In the genomic region with DNA sequence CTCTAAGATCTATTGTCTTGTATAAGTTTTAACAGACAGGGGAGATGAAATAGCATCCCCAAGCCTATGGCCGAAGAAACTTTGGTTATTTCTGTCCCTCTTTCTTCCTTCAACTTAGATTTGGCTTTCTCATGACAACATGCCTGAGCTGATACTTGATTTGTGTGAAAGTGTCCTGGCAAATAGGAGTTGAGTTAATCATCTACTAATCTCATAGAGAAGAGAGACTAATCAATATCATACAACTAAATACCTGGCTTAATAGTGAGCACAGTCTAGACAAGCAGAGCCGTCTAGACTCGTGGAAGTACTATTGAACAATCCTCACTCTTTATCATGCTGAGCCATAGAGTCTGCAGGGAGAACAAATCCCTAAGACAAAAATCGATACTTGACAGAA, we compare ENCODE assay signal across 30 mouse cellular contexts.
"Had no signal": no experiment of that assay in that cellular context is flagged by ENCODE, and none has a peak within 500 bp of the region (broad histone marks: within the 10 kb centered on the region; RNA-seq: fewer than 3 reads in every experiment).

No protein-coding gene starts in this region.

- H3K9me3 ChIP-seq: limb, embryonic 10.5 days; limb, embryonic 12.5 days; limb, embryonic 13.5 days; limb, embryonic 15.5 days; liver, embryonic 12.5 days; liver, embryonic 13.5 days; liver, embryonic 15.5 days; lung, embryonic 15.5 days; megakaryocyte, embryonic 14.5 days; midbrain, embryonic 10.5 days; midbrain, embryonic 12.5 days; midbrain, embryonic 13.5 days; midbrain, embryonic 15.5 days; neural tube, embryonic 12.5 days had no signal

- H3K4me2 ChIP-seq: limb, embryonic 12.5 days; limb, embryonic 13.5 days; limb, embryonic 15.5 days; liver, embryonic 12.5 days; liver, embryonic 13.5 days; liver, embryonic 15.5 days; lung, embryonic 14.5 days; lung, embryonic 15.5 days; midbrain, embryonic 11.5 days; midbrain, embryonic 12.5 days; midbrain, embryonic 13.5 days; midbrain, embryonic 15.5 days; neural tube, embryonic 12.5 days had no signal

- ATAC-seq: liver, embryonic 12.5 days; lung, postnatal 0 days; midbrain, embryonic 13.5 days; midbrain, embryonic 15.5 days; midbrain, embryonic 16.5 days had no signal

- H3K27ac ChIP-seq: left cerebral cortex, adult 2 months; limb, embryonic 10.5 days; limb, embryonic 12.5 days; limb, embryonic 13.5 days; limb, embryonic 15.5 days; liver, embryonic 12.5 days; liver, embryonic 13.5 days; liver, embryonic 14.5 days; liver, embryonic 15.5 days; lung, embryonic 15.5 days; macrophage; midbrain, embryonic 10.5 days; midbrain, embryonic 12.5 days; midbrain, embryonic 13.5 days; midbrain, embryonic 15.5 days; neural tube, embryonic 12.5 days had no signal

- H3K36me3 ChIP-seq: limb, embryonic 10.5 days; limb, embryonic 12.5 days; limb, embryonic 13.5 days; limb, embryonic 15.5 days; liver, embryonic 12.5 days; liver, embryonic 13.5 days; liver, embryonic 15.5 days; lung, embryonic 15.5 days; midbrain, embryonic 10.5 days; midbrain, embryonic 12.5 days; midbrain, embryonic 13.5 days; midbrain, embryonic 15.5 days; neural tube, embryonic 12.5 days had no signal

- DNase-seq: left cerebral cortex, postnatal 4 days; liver, embryonic 13.5 days; lung, adult 18-20 months; lung, adult 2 months; lung, embryonic 14.5 days; lung, postnatal 10 days; lung, postnatal 14 days; lung, postnatal 36 days; lung, postnatal 4 days; midbrain, embryonic 14.5 days had no signal

- H3K4me3 ChIP-seq: left cerebral cortex, adult 2 months; limb, embryonic 10.5 days; limb, embryonic 12.5 days; limb, embryonic 13.5 days; limb, embryonic 15.5 days; liver, embryonic 12.5 days; liver, embryonic 13.5 days; liver, embryonic 15.5 days; lung, embryonic 15.5 days; megakaryocyte, embryonic 14.5 days; midbrain, embryonic 10.5 days; midbrain, embryonic 12.5 days; midbrain, embryonic 13.5 days; midbrain, embryonic 15.5 days; myocyte; neural tube, embryonic 12.5 days had no signal

- H3K9ac ChIP-seq: limb, embryonic 12.5 days; limb, embryonic 13.5 days; limb, embryonic 15.5 days; liver, embryonic 12.5 days; liver, embryonic 13.5 days; liver, embryonic 14.5 days; liver, embryonic 15.5 days; lung, embryonic 14.5 days; lung, embryonic 15.5 days; midbrain, embryonic 12.5 days; midbrain, embryonic 13.5 days; midbrain, embryonic 15.5 days; neural tube, embryonic 12.5 days had no signal

- H3K27me3 ChIP-seq: limb, embryonic 12.5 days; limb, embryonic 13.5 days; limb, embryonic 15.5 days; liver, embryonic 12.5 days; liver, embryonic 13.5 days; liver, embryonic 15.5 days; lung, embryonic 15.5 days; megakaryocyte, embryonic 14.5 days; midbrain, embryonic 12.5 days; midbrain, embryonic 13.5 days; midbrain, embryonic 15.5 days; neural tube, embryonic 12.5 days had no signal

- H3K4me1 ChIP-seq: limb, embryonic 10.5 days; limb, embryonic 12.5 days; limb, embryonic 13.5 days; limb, embryonic 15.5 days; liver, embryonic 12.5 days; liver, embryonic 13.5 days; liver, embryonic 15.5 days; lung, embryonic 15.5 days; megakaryocyte, embryonic 14.5 days; midbrain, embryonic 10.5 days; midbrain, embryonic 12.5 days; midbrain, embryonic 13.5 days; midbrain, embryonic 15.5 days; neural tube, embryonic 12.5 days had no signal
